Mouse (Mus musculus) megakaryocyte-erythroid progenitor cell, adult 5-6 weeks (primary cell): Measurements from ENCODE around the gene Nudt16l1. TPM values are rescaled to one million over a fixed set of nuclear protein-coding genes. Genes with fewer than 3 reads are reported as not detected.
A peak's percentile ranks its signal among the peaks of the same experiment; 100 is the strongest.

ENCODE experiments used
- ATAC-seq: replicated peaks from 2 replicates; pipeline ENCODE4 v1.8.0; 2016; ENCODE audit warnings: mild to moderate bottlenecking, inconsistent platforms; ENCODE audit not compliant: severe bottlenecking, poor library complexity, low FRiP score, low TSS enrichment
- total RNA-seq, 2 experiments: library from RNA; stranded (forward) in 1 of 2; stranded (reverse) in 1 of 2; fragments of 200-1000, 215-1000 nt in 1 of 2; fragments of >200 nt in 1 of 2; fragmentation: Nextera tagmentation in 1 of 2; gene quantifications; 2 replicates each; pipeline ENCODE4 v1.2.3; 2014 to 2017

The Nudt16l1 gene
- total RNA-seq, 2 experiments from 2014 or later: 15.0 to 46.3 TPM

- no peak for ATAC-seq
Measured at GRCm38 (mm10) chr16:4912907-4913782, 25.4 kb upstream of the Nudt16l1 start.

GRCm38 (mm10) chr16:4913783-4914735 is 24.5 kb upstream of the Nudt16l1 start:
- peak; percentile 69 for ATAC-seq

- ATAC-seq: no peak
Measured at GRCm38 (mm10) chr16:4915931-4916330, 22.6 kb upstream of the Nudt16l1 start.

- no peak for ATAC-seq
Measured at GRCm38 (mm10) chr16:4916608-4917007, 22.0 kb upstream of the Nudt16l1 start.

DNA sequence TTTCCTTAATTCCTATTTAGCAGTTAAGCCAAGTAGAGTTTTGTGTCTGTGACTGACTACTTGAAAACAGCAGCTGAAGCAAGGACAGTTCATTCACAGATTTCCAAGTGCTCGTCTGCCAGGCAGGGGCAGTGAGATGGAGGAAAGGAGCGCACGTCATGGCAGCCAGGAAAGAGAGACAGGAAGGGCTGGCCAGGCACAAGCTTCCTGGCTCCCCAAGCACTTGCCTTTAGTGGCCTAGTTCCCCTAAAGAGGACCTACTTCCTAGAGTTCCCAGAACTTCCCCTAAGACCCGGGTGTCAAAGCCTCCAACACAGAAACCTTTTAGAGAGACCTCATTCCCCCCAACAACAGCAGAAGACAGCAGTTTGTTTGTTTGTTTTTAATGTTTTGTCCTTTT is 18.0 kb upstream of the Nudt16l1 start:
- no peak for ATAC-seq

DNA sequence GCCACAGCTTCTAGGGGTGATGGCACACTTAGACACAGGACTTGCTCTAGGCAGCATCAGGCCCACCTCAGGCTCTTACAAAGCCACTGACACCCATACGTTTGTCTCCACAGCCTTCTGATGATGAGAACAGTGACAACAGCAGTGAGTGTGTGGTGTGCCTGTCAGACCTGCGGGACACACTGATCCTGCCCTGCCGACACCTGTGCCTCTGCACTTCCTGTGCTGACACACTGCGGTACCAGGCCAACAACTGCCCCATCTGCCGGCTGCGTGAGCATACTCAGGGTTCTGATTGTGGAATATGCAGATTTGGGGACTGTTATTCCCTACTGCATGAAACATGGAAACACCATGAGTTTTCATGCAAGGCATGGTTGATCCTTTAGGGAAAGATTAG is 16.1 kb upstream of the Nudt16l1 start:
- no peak for ATAC-seq

- ATAC-seq: no peak
Measured at GRCm38 (mm10) chr16:4923996-4924395, 14.6 kb upstream of the Nudt16l1 start.

DNA sequence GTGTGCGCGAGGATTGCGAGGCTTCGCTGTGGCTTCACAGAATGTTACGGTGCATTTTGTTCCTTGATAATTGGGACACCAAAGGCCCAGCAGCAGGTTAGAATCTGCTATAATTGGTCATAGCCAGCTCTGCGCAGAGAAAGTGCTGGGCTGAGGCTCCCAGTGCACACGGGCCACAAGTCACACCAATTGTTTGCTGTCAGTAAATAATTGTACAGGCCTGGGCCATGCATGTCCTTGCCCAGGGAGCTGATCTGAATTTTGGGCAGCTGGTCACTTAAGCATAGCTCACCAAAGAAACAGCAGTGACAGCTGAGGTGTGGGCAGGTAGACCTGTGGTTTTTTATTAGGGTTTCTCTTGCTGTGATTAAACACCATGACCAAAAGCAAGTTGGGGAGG is 10.6 kb upstream of the Nudt16l1 start:
- ATAC-seq: no peak

DNA sequence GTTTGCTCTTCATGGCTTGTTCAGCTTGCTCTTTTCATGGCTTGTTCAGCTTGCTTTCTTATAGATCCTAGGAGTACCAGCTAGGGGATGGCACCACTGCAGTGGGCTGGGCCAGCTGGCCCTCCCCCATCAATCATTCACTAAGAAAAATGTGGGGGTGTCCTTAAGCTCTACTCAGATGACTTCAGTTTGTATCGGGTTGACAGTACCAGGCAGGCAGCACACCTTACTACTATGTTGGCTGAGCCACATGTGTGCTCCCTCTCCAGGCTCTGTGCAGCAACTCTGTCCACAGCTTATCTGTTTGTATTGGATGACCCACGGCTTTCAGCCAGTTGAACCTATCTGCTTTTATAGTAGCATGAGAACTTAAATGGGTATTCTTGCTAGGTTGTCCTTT is 10.1 kb upstream of the Nudt16l1 start:
- no peak for ATAC-seq

GRCm38 (mm10) chr16:4932429-4932828 is 6.1 kb upstream of the Nudt16l1 start:
- no peak for ATAC-seq

- no peak for ATAC-seq
Measured at GRCm38 (mm10) chr16:4935430-4935829, 3.1 kb upstream of the Nudt16l1 start.

DNA sequence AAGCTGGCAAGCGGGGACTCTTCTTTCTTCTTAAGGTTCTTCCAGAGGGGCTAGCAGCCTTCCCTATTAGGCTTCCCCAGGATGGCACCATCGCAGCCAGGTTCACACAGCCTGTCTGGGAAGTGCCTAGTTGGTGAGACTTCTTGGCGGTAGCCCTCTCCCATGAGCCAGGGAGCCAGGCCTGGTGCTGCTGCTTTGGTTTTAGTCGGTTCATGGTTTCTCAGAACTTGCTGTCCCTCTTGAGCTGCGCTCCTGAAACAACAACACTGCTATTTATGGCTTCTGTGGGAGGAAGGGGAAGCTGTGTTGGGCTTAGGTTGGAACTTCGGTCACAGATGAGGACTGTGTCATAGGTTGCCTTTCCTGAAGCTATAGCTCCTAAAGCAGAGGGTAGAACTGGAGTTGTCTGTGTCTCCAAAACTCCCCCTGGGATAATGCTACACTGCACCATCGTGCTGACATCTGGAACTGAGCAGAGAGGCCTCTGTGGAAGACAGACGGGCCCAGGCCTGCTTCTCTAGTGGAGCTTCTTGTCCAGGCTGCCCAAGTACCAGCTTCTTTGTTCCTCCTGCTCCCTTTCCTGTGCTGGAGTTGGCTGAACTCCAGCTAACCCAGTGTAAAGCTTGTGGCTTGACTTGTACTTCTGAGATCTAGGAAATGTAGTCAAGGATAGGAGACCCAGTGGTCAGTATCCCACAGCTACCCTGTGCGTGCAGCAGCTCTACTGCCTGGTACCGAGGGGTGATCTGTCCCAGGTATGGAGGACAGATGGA is 2.4 kb upstream of the Nudt16l1 start:
- no peak for ATAC-seq

DNA sequence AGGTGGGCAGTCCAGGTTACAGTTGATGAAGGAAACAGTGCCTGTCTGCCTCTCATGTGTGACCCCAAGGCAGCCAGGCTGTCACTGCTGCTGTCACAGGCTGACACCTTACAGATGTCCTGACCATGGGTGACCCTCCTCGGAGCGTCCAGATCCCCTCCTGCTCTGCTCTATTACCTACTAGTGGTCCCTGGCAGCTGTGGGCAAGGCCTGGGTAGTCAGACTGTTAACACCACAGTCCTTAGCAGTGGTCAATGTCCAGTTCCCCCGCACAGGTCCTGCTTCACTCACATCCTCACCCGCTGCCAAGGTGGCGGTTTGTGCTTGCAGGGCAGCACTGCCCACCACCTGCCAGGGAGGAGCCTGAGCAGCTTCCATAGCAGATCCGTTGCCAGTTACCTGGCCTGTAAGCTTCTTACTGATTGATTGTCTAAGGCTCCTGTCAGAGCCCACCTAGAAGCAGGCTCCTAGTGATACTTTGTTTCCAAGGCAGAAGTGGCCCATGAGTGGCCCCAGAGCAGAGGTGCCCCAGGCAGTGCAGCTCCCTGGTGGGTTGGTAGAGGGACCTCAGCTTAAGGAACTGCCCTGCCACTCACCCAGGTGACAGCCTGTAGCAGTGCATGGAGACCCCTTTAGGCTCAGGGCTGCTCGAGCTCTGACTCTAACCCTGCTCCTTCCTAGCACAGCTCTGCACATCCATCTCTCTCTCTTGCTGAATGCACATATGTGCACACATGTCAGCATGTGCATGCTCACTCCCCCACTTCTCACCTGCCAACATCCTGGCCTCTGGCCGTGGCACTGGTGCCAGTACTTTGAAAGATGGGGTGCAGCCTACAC is 990 bp upstream of the Nudt16l1 start:
- no peak for ATAC-seq

DNA sequence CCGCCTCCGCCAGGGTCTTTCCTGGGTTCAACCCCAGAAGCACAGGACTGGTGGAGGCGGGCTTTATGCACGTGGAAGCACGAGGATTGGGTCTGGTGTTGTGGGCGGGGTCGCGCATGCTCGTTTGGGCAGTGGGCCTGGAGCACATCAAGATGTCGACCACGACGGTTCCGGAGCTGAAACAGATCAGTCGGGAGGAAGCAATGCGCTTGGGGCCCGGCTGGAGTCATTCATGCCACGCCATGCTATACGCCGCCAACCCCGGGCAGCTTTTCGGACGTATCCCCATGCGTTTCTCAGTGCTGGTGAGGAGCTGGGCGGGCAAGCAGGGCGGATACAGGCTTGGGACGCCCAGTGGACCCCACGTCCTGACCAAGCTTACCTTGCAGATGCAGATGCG is 428 bp downstream of the Nudt16l1 start:
- peak; percentile 94 for ATAC-seq

- ATAC-seq: peak; percentile 63
Measured at GRCm38 (mm10) chr16:4939412-4939811, 851 bp downstream of the Nudt16l1 start.

GRCm38 (mm10) chr16:4940311-4940850 is 1.8 kb downstream of the Nudt16l1 start:
- no peak for ATAC-seq

DNA sequence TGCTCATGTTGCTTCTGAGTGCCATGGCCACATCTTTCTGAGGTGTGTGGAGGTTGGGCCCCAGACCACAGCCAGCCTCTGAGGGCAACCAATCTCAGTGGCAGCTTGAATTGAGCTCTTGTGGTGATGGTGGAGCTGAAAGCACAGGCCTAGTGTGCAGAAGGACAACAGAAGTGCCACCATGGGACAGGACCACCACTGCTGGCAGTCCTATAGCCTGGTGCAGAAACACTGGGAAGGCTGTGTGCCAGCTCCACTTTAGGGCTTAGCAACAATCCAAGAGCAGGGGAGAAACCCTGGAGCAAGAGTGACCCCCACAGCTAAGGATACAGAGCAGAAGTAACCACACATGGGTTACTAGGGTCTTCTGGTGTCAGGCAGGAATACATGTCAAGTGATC is 2.5 kb downstream of the Nudt16l1 start:
- ATAC-seq: no peak

DNA sequence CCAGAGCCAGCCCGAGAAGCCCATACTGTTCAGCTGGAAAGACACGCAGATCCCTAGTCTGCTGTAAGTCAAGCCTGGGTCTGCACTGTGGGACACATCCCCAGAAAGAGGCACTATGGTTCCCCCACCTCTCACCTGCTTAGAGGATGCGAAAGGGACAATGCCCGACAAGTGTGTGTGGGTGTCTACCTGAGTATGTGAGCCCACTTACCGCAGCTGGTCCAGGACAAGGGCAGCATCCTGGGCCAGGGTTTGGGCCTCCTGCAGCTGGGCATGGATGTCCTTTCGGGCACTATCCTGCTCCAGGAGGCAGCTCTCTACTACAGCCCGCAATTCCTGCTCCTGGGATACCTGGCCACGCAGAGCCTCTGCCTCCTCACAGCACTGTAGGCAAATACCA is 4.3 kb downstream of the Nudt16l1 start:
- ATAC-seq: no peak

DNA sequence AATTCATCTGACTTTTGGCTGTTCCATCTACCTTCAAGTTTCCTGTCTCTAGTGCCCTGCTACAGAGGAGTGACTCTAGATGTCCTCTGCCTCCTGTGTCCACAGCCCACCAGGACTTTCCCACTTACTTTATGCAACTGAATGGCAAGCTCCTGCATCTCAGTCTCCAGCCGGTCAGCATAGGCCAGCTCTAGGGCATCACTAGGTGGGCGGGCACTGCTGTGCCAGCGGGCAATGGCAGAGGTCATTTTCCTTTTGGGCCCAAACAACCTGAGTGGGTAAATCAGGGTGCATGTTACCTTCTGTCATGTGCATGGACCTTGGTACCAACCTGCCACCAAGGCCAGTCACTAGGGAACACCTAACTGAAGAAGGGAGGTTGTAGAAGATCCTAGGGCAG is 4.9 kb downstream of the Nudt16l1 start:
- no peak for ATAC-seq
